Mouse (Mus musculus): Measurements from ENCODE around the gene Elf1.

- TF ChIP-seq POLR2A (IDR thresholded peaks at IDR 0.05; ENCODE audit: insufficient read length, low read depth) (no peak), CEBPB (IDR thresholded peaks at IDR 0.05; ENCODE audit: insufficient read depth, poor library complexity, severe bottlenecking) (no peak), USF1 (IDR thresholded peaks at IDR 0.05; ENCODE audit: low read depth) (no peak), E2F4 (IDR thresholded peaks at IDR 0.05; ENCODE audit: insufficient read depth) (no peak), MAX (IDR thresholded peaks at IDR 0.05; ENCODE audit: low read depth) (no peak), MYOD1 (IDR thresholded peaks at IDR 0.05; ENCODE audit: control insufficient read depth in 1 of 3, insufficient read length in 2 of 3, low read depth in 2 of 3) (no peak), SRF (IDR thresholded peaks at IDR 0.05; ENCODE audit: control insufficient read depth, insufficient read length, low read depth) (no peak)
These were observed 39.6 kb upstream of the Elf1 start for GRCm38 (mm10) chr14:79441441-79441840.

Data from myocyte (in vitro differentiated cells).